Mouse (Mus musculus) C2C12 (cell line): ENCODE data around the gene Ccser2.
"Not testable (repeated sequence)": the region's sequence is repeated elsewhere in the genome, so short reads cannot be mapped to it uniquely, and the experiment has no call there.

Source experiments
- CEBPB ChIP-seq: IDR thresholded peaks from one replicate; pipeline ENCODE4 v1.6.1; 2011; ENCODE audit warnings: low read depth, mild to moderate bottlenecking, control low read depth, moderate library complexity
- CTCF ChIP-seq: IDR thresholded peaks from one replicate; pipeline ENCODE4 v1.5.1; 2011; ENCODE audit not compliant: control insufficient read depth, insufficient read depth, insufficient read length
- USF1 ChIP-seq: IDR thresholded peaks from one replicate; pipeline ENCODE4 v1.6.1; 2011; ENCODE audit warnings: low read depth, mild to moderate bottlenecking, control low read depth, moderate library complexity

DNA sequence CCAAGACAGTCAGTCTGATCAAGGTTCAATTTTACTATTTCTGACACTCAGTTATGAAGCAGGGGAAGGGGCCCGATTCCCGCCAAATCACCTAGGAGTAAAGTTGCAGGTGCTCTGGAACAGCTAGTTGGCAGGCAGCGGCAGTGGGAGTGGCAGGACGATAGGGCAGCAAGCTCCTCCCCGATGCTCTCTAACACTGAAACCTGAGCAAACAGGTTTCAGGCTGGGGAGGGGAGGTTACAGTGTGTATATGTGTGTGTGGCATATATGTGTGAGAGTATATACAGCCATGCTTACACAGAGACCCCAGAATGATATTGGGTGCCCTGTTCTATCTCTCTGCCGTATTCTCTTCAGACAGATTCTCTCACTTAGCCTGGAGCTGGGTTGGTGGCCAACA is 32.2 kb upstream of the Ccser2 start:
- not testable (repeated sequence) for TF ChIP-seq CTCF, CEBPB, USF1
